Mouse (Mus musculus): ENCODE measurements at regions not wholly inside any gene's neighbourhood (a gene's known extent, or its start where the extent isn't known, plus 50 kb on each side); places are given as distances from the start of the nearest gene placed in this dataset.

GRCm38 (mm10) chr7:78086566-78087008 lies 651.2 kb downstream of the Ntrk3 start:
- TF ChIP-seq CTCF (IDR thresholded peaks at IDR 0.05; ENCODE audit: low read depth) (no peak), EP300 (optimal IDR thresholded peaks at IDR 0.05) (no peak)

Measured in stomach, postnatal 0 days (tissue).